Mouse (Mus musculus): ENCODE measurements around the gene Mrps36. TPM values are rescaled to one million over a fixed set of nuclear protein-coding genes. Genes with fewer than 3 reads are reported as not detected.
"Not testable (repeated sequence)": the region's sequence is repeated elsewhere in the genome, so short reads cannot be mapped to it uniquely, and the experiment has no call there.

The Mrps36 gene
- polyA plus RNA-seq, 1 experiment from 2014 or later: 166 TPM

DNA sequence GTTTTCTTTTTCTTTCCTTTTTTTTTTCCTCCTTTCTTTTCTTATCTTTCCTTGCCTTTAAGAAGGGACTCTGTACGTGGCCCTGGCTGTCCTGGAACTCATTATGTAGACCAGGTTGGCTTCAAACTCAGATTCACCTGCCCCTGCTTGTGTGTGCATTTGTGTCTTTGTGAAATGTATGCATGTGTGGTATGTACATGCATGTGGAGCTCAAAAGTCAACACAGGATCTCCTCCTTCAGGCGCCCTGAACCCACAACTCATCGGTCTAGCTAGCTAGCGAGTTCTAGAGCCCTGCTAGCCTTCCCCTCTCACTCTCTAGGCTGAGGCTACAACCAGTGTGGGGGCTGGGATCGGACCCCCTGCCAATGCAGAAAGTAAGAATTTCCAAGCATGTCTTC lies 1.6 kb downstream of the Mrps36 start:
- no peak overlapping the region for H3K27ac ChIP-seq (ENCODE audit: low read depth)
- 78% methylated on average over 5 of the region's 5 CpGs for WGBS
- ATAC-seq (ENCODE audit: insufficient read depth) (no peak), DNase-seq (no peak)
- H3K4me1 ChIP-seq (ENCODE audit: insufficient read depth): no peaks in the 10 kb centered on the region
- no peaks in the 10 kb centered on the region for H3K9me3 ChIP-seq (ENCODE audit: low read depth, low read length)
- no peak overlapping the region for H3K9ac ChIP-seq
- no peaks in the 10 kb centered on the region for H3K27me3 ChIP-seq (ENCODE audit: insufficient read depth, low read length)
- TF ChIP-seq CTCF (IDR thresholded peaks at IDR 0.05; ENCODE audit: low read depth): no peak
- H3K36me3 ChIP-seq (ENCODE audit: insufficient read depth): peaks cover 8% of the 10 kb centered on the region; the same call in 1 of the 2 replicates
- H3K4me3 ChIP-seq (ENCODE audit: low read depth, low read length): no peak overlapping the region
- peak overlapping the region; percentile 63; the same call in 1 of the 2 replicates for H3K4me2 ChIP-seq

DNA sequence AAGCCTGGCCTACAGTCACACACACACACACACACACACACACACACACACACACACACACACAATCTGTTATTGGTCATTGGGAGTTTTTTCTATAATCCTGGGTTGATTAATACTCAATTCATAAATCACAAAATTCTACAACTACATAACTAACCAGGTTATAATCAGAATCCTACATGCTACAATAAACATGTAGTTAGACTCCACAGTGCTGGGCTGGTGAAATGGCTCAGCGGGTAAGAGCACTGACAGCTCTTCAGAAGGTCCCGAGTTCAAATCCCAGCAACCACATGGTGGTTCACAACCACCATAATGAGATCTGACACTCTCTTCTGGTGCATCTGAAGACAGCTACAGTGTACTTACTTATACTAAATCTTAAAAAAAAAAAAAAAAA lies 11.7 kb downstream of the Mrps36 start:
- peaks cover 19% of the 10 kb centered on the region for H3K36me3 ChIP-seq (ENCODE audit: insufficient read depth)
- DNase-seq (no peak), ATAC-seq (ENCODE audit: insufficient read depth) (no peak)
- H3K27ac ChIP-seq (ENCODE audit: low read depth): no peak overlapping the region
- no peaks in the 10 kb centered on the region for H3K9me3 ChIP-seq (ENCODE audit: low read depth, low read length)
- no peak overlapping the region for H3K4me2 ChIP-seq
- no peak for TF ChIP-seq CTCF (IDR thresholded peaks at IDR 0.05; ENCODE audit: low read depth)
- H3K9ac ChIP-seq: no peak overlapping the region
- no peak overlapping the region for H3K4me3 ChIP-seq (ENCODE audit: low read depth, low read length)
- H3K4me1 ChIP-seq (ENCODE audit: insufficient read depth): peaks cover 5% of the 10 kb centered on the region; the same call in 1 of the 2 replicates
- H3K27me3 ChIP-seq (ENCODE audit: insufficient read depth, low read length): no peaks in the 10 kb centered on the region
- 87% methylated on average over 2 of the region's 2 CpGs for WGBS

DNA sequence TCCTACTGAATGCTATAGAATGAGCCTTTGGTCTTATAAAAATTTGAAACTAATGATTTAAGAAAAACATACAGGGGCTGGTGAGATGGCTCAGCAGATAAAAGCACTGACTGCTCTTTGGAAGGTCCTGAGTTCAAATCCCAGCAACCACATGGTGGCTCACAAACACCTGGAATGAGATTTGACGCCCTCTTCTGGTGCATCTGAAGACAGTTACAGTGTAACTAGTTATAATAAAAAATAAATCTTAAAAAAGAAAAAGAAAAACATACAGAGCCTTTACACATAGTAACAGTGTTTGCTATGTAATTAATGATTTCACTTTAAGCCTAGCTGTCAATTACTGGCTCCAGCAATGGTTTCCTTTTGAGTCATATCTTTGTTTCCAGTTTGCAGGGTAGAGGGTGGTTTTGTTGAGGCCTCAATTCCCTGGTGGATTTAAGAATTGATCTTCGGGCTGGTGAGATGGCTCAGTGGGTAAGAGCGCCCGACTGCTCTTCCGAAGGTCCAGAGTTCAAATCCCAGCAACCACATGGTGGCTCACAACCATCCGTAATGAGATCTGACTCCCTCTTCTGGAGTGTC lies 12.9 kb downstream of the Mrps36 start:
- Histone ChIP-seq H3K27ac (ENCODE audit: low read depth) (peak overlapping the region; percentile 97), H3K4me3 (ENCODE audit: low read depth, low read length) (peak overlapping the region; percentile 85), H3K4me2 (peak overlapping the region; percentile 74), H3K36me3 (ENCODE audit: insufficient read depth) (peaks cover 21% of the 10 kb centered on the region)
- not testable (repeated sequence) for H3K9ac ChIP-seq; H3K9me3 ChIP-seq (ENCODE audit: low read depth, low read length); H3K27me3 ChIP-seq (ENCODE audit: insufficient read depth, low read length); ATAC-seq (ENCODE audit: insufficient read depth); H3K4me1 ChIP-seq (ENCODE audit: insufficient read depth)
- DNase-seq: peak; percentile 4
- WGBS: 86% methylated on average over 5 of the region's 6 CpGs

DNA sequence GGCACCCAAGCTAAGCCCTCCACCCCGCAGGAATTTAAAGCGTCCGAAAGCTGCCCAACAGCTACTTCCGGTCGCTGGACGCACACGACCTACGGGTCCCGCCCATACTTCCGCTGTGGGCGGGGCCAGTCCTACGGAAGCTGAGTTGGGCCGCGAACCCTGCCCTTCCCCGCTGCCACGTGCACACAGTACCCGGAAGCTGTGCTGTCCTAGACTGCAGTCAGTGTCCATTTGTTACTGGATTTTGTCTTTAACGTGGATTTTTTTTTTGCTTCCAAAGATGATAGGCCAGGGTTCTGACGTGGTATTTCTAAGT lies 13.6 kb downstream of the Mrps36 start, which contains the start of gene Cdk7:
Gene Cdk7, minus strand, starts transcription at position 79 of the 316 bp plus-strand sequence.
- Histone ChIP-seq H3K9ac (peak within 1 kb of the TSS; percentile 90), H3K36me3 (ENCODE audit: insufficient read depth) (peaks cover 21% of the 10 kb centered on the region), H3K27me3 (ENCODE audit: insufficient read depth, low read length) (no peaks in the 10 kb centered on the region), H3K4me2 (peak within 1 kb of the TSS; percentile 74), H3K9me3 (ENCODE audit: low read depth, low read length) (no peaks in the 10 kb centered on the region), H3K4me1 (ENCODE audit: insufficient read depth) (peaks cover 5% of the 10 kb centered on the region; the same call in 1 of the 2 replicates), H3K27ac (ENCODE audit: low read depth) (peak within 1 kb of the TSS; percentile 97), H3K4me3 (ENCODE audit: low read depth, low read length) (peak within 1 kb of the TSS; percentile 85)
- peak; percentile 100 for ATAC-seq (ENCODE audit: insufficient read depth)
- DNase-seq: peak; percentile 99
- WGBS: under 1% methylated on average over 19 of the region's 19 CpGs
- no peak for TF ChIP-seq CTCF (IDR thresholded peaks at IDR 0.05; ENCODE audit: low read depth)

DNA sequence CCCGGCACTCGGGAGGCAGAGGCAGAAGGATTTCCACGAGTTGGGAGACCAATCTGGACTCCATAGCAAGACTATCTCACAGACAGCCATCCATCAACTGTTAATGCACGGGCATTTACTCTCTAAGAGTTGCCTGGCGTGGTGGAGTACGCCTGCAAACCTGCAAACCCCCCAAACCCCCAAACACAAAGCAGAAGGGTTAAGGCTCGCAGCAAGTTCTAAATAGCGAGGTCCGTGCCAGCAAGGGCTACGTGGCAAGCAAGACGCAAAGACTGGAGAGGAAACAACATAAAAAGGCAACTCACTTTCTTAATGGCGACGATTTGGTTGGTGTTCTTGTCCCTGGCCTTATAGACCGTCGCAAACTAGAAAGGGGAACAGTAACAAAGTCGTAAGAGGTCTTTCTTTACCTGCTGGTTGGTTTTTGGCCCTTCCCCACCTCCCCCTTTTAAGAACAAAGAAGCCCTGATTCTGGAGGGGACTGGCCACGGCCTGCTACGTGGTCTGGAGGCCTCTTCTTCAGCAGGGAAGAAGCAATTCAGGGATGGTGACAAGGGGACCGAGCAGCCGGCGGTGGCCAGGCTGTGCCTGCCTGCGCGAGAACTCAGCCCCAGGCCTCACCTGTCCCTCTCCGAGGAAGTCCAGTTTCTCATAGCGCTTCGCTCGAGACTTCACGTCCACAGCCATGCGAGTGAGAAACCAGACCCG lies 14.2 kb downstream of the Mrps36 start:
- under 1% methylated on average over 30 of the region's 30 CpGs for WGBS
- ATAC-seq (ENCODE audit: insufficient read depth) (peak; percentile 2; the same call in 1 of the 2 replicates), DNase-seq (peak; percentile 39)

GRCm38 (mm10) chr13:100728530-100728929 lies 15.9 kb downstream of the Mrps36 start:
- ATAC-seq (ENCODE audit: insufficient read depth); H3K9me3 ChIP-seq (ENCODE audit: low read depth, low read length); H3K4me2 ChIP-seq; H3K9ac ChIP-seq; H3K27ac ChIP-seq (ENCODE audit: low read depth); DNase-seq; H3K27me3 ChIP-seq (ENCODE audit: insufficient read depth, low read length); H3K4me1 ChIP-seq (ENCODE audit: insufficient read depth): not testable (repeated sequence)
- 88% methylated on average over 4 of the region's 4 CpGs for WGBS
- Histone ChIP-seq H3K36me3 (ENCODE audit: insufficient read depth) (peaks cover 28% of the 10 kb centered on the region), H3K4me3 (ENCODE audit: low read depth, low read length) (0 out of 2 replicates have a peak overlapping the region, but pooled peaks have one; percentile 85)

More for the DNA sequence above, 14.2 kb downstream of the Mrps36 start:
- peak overlapping the region; percentile 90 for H3K9ac ChIP-seq
- H3K36me3 ChIP-seq (ENCODE audit: insufficient read depth): peaks cover 23% of the 10 kb centered on the region
- peaks cover 5% of the 10 kb centered on the region; the same call in 1 of the 2 replicates for H3K4me1 ChIP-seq (ENCODE audit: insufficient read depth)
- peak overlapping the region; percentile 85 for H3K4me3 ChIP-seq (ENCODE audit: low read depth, low read length)
- no peaks in the 10 kb centered on the region for H3K9me3 ChIP-seq (ENCODE audit: low read depth, low read length)
- peak overlapping the region; percentile 97 for H3K27ac ChIP-seq (ENCODE audit: low read depth)
- H3K4me2 ChIP-seq: peak overlapping the region; percentile 74
- H3K27me3 ChIP-seq (ENCODE audit: insufficient read depth, low read length): no peaks in the 10 kb centered on the region
- no peak for TF ChIP-seq CTCF (IDR thresholded peaks at IDR 0.05; ENCODE audit: low read depth)

DNA sequence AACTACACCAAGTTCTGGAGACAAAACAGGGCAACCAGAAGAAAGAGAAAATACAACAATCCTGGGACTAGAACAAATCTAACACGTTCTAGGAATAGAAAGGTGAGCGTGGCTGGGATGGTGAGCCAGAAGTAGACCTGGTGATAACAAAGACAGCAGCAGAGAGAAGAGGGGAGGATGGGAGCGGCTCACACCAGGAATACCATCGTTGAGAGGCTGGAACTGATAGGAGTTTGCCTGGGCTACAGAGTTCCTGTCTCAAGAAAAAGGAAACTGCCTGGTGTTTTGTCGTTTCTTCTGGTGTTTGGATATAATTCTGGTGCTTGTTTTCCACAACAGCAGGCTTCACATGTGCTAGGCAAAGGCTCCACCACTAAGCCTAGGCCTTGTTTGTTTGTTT lies 16.4 kb downstream of the Mrps36 start:
- no peak for TF ChIP-seq CTCF (IDR thresholded peaks at IDR 0.05; ENCODE audit: low read depth)
- no peak overlapping the region for H3K9ac ChIP-seq
- H3K4me2 ChIP-seq: no peak overlapping the region
- no peak overlapping the region for H3K27ac ChIP-seq (ENCODE audit: low read depth)
- H3K4me3 ChIP-seq (ENCODE audit: low read depth, low read length): no peak overlapping the region
- ATAC-seq (ENCODE audit: insufficient read depth): no peak
- peaks cover 5% of the 10 kb centered on the region; the same call in 1 of the 2 replicates for H3K4me1 ChIP-seq (ENCODE audit: insufficient read depth)
- no peaks in the 10 kb centered on the region for H3K27me3 ChIP-seq (ENCODE audit: insufficient read depth, low read length)
- no peaks in the 10 kb centered on the region for H3K9me3 ChIP-seq (ENCODE audit: low read depth, low read length)
- no peak for DNase-seq
- WGBS: 91% methylated on average over 5 of the region's 5 CpGs
- H3K36me3 ChIP-seq (ENCODE audit: insufficient read depth): peaks cover 28% of the 10 kb centered on the region

Data from lung, embryonic 14.5 days (tissue).